Mouse (Mus musculus): ENCODE measurements around the gene Fam69b.

Fam69b gene

GRCm38 (mm10) chr2:26657426-26657825 is 29.2 kb downstream of the Fam69b start:
- DNase-seq (ENCODE audit: inconsistent age in 2 of 2, low spot score in 1 of 2), result no peak

- no peak for DNase-seq (ENCODE audit: inconsistent age in 2 of 2, low spot score in 1 of 2)
These were observed 33.0 kb downstream of the Fam69b start for GRCm38 (mm10) chr2:26661143-26661752.

- DNase-seq (ENCODE audit: inconsistent age in 2 of 2, low spot score in 1 of 2), result no peak
These were observed 33.7 kb downstream of the Fam69b start for GRCm38 (mm10) chr2:26661768-26662508.

- DNase-seq (ENCODE audit: inconsistent age in 2 of 2, low spot score in 1 of 2), result no peak
These were observed 34.2 kb downstream of the Fam69b start for GRCm38 (mm10) chr2:26662509-26662882.

- DNase-seq (ENCODE audit: inconsistent age in 2 of 2, low spot score in 1 of 2), result no peak
These were observed 34.9 kb downstream of the Fam69b start for GRCm38 (mm10) chr2:26663112-26663511.

- DNase-seq (ENCODE audit: inconsistent age in 2 of 2, low spot score in 1 of 2), result peak; percentile 27 to 80
These were observed 35.3 kb downstream of the Fam69b start for GRCm38 (mm10) chr2:26663551-26663950.

GRCm38 (mm10) chr2:26668746-26669145 is 40.5 kb downstream of the Fam69b start:
- DNase-seq (ENCODE audit: inconsistent age in 2 of 2, low spot score in 1 of 2), result no peak

- no peak for DNase-seq (ENCODE audit: inconsistent age in 2 of 2, low spot score in 1 of 2)
These were observed 42.9 kb downstream of the Fam69b start, which contains the start of gene Lcn4 for GRCm38 (mm10) chr2:26671182-26671581. Gene Lcn4 (minus strand): TSS chr2:26671282.

Data from adrenal gland, adult (tissue).